ENCODE assay signal across 11 mouse cellular contexts in the genomic region with DNA sequence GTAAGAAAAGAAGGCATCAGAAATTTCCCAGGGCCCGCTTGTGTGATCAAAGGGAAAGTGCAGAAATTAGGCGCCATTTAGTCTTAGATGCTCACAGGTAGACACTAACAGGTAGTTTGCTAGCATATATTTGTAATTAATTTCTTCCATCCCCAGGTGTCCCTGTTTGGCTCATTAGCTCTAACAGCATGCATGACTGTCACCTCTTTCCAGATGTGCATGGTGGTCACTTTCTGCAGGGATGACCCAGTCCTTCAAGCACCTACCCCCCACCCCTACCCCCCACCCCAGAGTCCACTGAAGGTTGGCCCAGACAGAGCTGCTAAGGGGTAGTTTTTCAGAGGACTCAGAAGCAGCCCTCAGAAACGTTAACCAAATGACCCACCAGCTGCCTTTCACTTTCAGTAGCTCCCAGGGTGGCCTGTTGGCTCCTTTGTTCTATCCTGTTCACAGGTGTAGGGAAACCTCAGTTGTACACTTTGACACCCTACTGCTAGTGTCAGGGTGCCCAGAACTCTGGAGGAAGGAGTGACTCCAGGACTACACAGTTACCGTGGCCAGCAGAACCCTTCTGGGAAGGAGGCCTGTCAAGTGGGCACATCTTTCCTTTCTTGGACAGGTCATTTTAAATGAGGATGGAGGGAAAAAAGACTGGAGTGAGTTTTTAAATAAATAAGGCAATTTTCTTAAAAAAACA. TPM values are rescaled to one million over a fixed set of nuclear protein-coding genes. Genes with fewer than 3 reads are reported as not detected.
DNase-seq lines count a peak whose midpoint lies in the region; ATAC-seq and TF ChIP-seq lines count a peak whose summit lies in the region.
"Had no signal": no experiment of that assay in that cellular context is flagged by ENCODE, and none has a peak within 500 bp of the region (broad histone marks: within the 10 kb centered on the region; RNA-seq: fewer than 3 reads in every experiment).

No protein-coding gene starts in this region.

- no peak overlapping the region for H3K27ac ChIP-seq in heart, embryonic 12.5 days (ENCODE audit: poor library complexity, severe bottlenecking)
- H3K27ac ChIP-seq in ES-Bruce4 (ENCODE audit: insufficient read depth, low read length), result no peak overlapping the region
- no peak overlapping the region for H3K27ac ChIP-seq in hindbrain, embryonic 13.5 days
- no peak overlapping the region for H3K27ac ChIP-seq in liver, postnatal 0 days (ENCODE audit: low read depth)

- TF ChIP-seq CTCF in ES-Bruce4 (IDR thresholded peaks at IDR 0.05; ENCODE audit: low read depth, low read length), result no peak
- TF ChIP-seq CTCF in liver, postnatal 0 days (IDR thresholded peaks at IDR 0.05; ENCODE audit: low read depth), result no peak

- peak overlapping the region; percentile 82 for H3K4me2 ChIP-seq in heart, embryonic 12.5 days
- H3K4me2 ChIP-seq in hindbrain, embryonic 13.5 days, result peak overlapping the region; percentile 64
- H3K4me2 ChIP-seq in liver, postnatal 0 days (ENCODE audit: low read depth, low read length), result peak overlapping the region; percentile 66

- intact Hi-C loops in heart, postnatal 25 days (cut with DNase I), result no loop called here

- H3K36me3 ChIP-seq in heart, embryonic 12.5 days, result no peaks in the 10 kb centered on the region
- H3K36me3 ChIP-seq in ES-Bruce4 (ENCODE audit: control insufficient read depth, insufficient read depth, low read length, poor library complexity, severe bottlenecking), result no peaks in the 10 kb centered on the region
- H3K36me3 ChIP-seq in hindbrain, embryonic 13.5 days, result no peaks in the 10 kb centered on the region
- H3K36me3 ChIP-seq in liver, postnatal 0 days (replicated peaks; ENCODE audit: insufficient read depth, low read length), result no peaks in the 10 kb centered on the region

- H3K4me1 ChIP-seq in heart, embryonic 12.5 days (replicated peaks), result peaks cover 10% of the 10 kb centered on the region; the same call in 1 of the 2 replicates
- H3K4me1 ChIP-seq in ES-Bruce4 (ENCODE audit: control insufficient read depth, insufficient read depth, low read length), result peaks cover 8% of the 10 kb centered on the region
- H3K4me1 ChIP-seq in hindbrain, embryonic 13.5 days (replicated peaks), result peaks cover 29% of the 10 kb centered on the region
- H3K4me1 ChIP-seq in liver, postnatal 0 days (ENCODE audit: insufficient read depth), result no peaks in the 10 kb centered on the region; the same call in 1 of the 2 replicates

- H3K9ac ChIP-seq in heart, embryonic 12.5 days, result no peak overlapping the region
- H3K9ac ChIP-seq in ES-Bruce4 (ENCODE audit: low read depth, poor library complexity, severe bottlenecking), result peak overlapping the region; percentile 45; the same call in 1 of the 2 replicates
- H3K9ac ChIP-seq in hindbrain, embryonic 13.5 days, result peak overlapping the region; percentile 66
- H3K9ac ChIP-seq in liver, postnatal 0 days (replicated peaks), result no peak overlapping the region

- H3K27me3 ChIP-seq in heart, embryonic 12.5 days (replicated peaks), result peaks cover 4% of the 10 kb centered on the region; the same call in 1 of the 2 replicates
- no peaks in the 10 kb centered on the region for H3K27me3 ChIP-seq in ES-Bruce4 (ENCODE audit: control insufficient read depth, insufficient read depth, low read length, poor library complexity, severe bottlenecking)
- peaks cover 32% of the 10 kb centered on the region for H3K27me3 ChIP-seq in hindbrain, embryonic 13.5 days
- no peaks in the 10 kb centered on the region for H3K27me3 ChIP-seq in liver, postnatal 0 days (ENCODE audit: insufficient read depth, low read length)

- 38% methylated on average over 4 of the region's 4 CpGs for WGBS in heart, embryonic 12.5 days
- 36% methylated on average over 4 of the region's 4 CpGs for WGBS in hindbrain, embryonic 13.5 days
- 37% methylated on average over 4 of the region's 4 CpGs for WGBS in liver, postnatal 0 days (ENCODE audit: insufficient replicate concordance)

- no peak for TF ChIP-seq POLR2A in ES-Bruce4 (IDR thresholded peaks at IDR 0.05; ENCODE audit: insufficient read depth, low read length)

- no peak for DNase-seq in heart, postnatal 25 days (ENCODE audit: low spot score)
- DNase-seq in liver, postnatal 0 days, result no peak
- DNase-seq in adrenal gland, postnatal 36 days, result no peak
- DNase-seq in urinary bladder, adult 18-20 months (ENCODE audit: low spot score in 2 of 2), result no peak
- DNase-seq: cerebellum, adult 9-11 months; layer of hippocampus, adult 9-11 months; thymus, postnatal 25 days had no signal

- peak overlapping the region; percentile 44 for H3K4me3 ChIP-seq in heart, embryonic 12.5 days
- no peak overlapping the region for H3K4me3 ChIP-seq in ES-Bruce4 (ENCODE audit: low read depth, low read length)
- H3K4me3 ChIP-seq in hindbrain, embryonic 13.5 days, result peak overlapping the region; percentile 34
- peak overlapping the region; percentile 36; the same call in 1 of the 2 replicates for H3K4me3 ChIP-seq in liver, postnatal 0 days (ENCODE audit: low read depth, low read length)

- TF ChIP-seq EP300 in ES-Bruce4 (IDR thresholded peaks at IDR 0.05; ENCODE audit: insufficient read depth, low read depth, low read length), result no peak
- TF ChIP-seq EP300 in liver, postnatal 0 days (IDR thresholded peaks at IDR 0.05; ENCODE audit: low read depth), result no peak

- no peak for ATAC-seq in heart, embryonic 12.5 days (ENCODE audit: insufficient number of reproducible peaks, low FRiP score)
- ATAC-seq in hindbrain, embryonic 13.5 days (ENCODE audit: low FRiP score), result peak; percentile 61; the same call in 1 of the 2 replicates
- no peak for ATAC-seq in liver, postnatal 0 days
- ATAC-seq in CD4-positive, CD25-positive, alpha-beta regulatory T cell, adult 4 months, result no peak

- H3K9me3 ChIP-seq in heart, embryonic 12.5 days (replicated peaks), result no peaks in the 10 kb centered on the region
- H3K9me3 ChIP-seq in ES-Bruce4 (replicated peaks; ENCODE audit: control insufficient read depth, insufficient read depth, low read length, poor library complexity, severe bottlenecking), result no peaks in the 10 kb centered on the region
- H3K9me3 ChIP-seq in hindbrain, embryonic 13.5 days, result no peaks in the 10 kb centered on the region
- no peaks in the 10 kb centered on the region for H3K9me3 ChIP-seq in liver, postnatal 0 days (ENCODE audit: low read length)

RNA-seq across cellular contexts. Expression of gene Mbip, which starts 43.2 kb away (rescaled TPM):
- 22.3 and 23.3 TPM in 2 replicates for polyA plus RNA-seq in heart, embryonic 12.5 days (2016; fragmentation: Nextera tagmentation; extraction: Ambion mirVana)
- total RNA-seq in heart, postnatal 25 days (2021), result 1 to 10 TPM; 6.5 to 7.8 TPM
- polyA plus RNA-seq in ES-Bruce4 (2011; ENCODE audit: insufficient read depth, insufficient read length, low read depth, missing spikeins), result 36.1 and 36.5 TPM in 2 replicates
- polyA plus RNA-seq in hindbrain, embryonic 13.5 days (2015; fragmentation: Nextera tagmentation; extraction: Ambion mirVana), result 45.7 and 49.3 TPM in 2 replicates
- polyA plus RNA-seq in liver, postnatal 0 days (2015; fragmentation: Nextera tagmentation; extraction: Ambion mirVana), result 7.7 and 7.8 TPM in 2 replicates
- total RNA-seq in adrenal gland, postnatal 36 days (2021), result 10 to 100 TPM; 12.3 to 12.9 TPM
- polyA plus RNA-seq in CD4-positive, CD25-positive, alpha-beta regulatory T cell, adult 4 months (2017; shearing (Covaris generic)), result 10 to 100 TPM; 39.5 to 40.5 TPM

Comparison
In these comparisons a context has a peak if more than half of its experiments do, and no peak if none do; other contexts are left out.
1. H3K9ac ChIP-seq: peak in ES-Bruce4 (single experiment) and hindbrain, embryonic 13.5 days (single experiment); none in heart, embryonic 12.5 days (single experiment) and liver, postnatal 0 days (single experiment).
2. Peak in every context shown above with its lines, with median percentiles within 50 percentile points of each other: H3K4me2 ChIP-seq.